Mouse (Mus musculus): ENCODE data around the gene Prss36.

Prss36 gene

DNA sequence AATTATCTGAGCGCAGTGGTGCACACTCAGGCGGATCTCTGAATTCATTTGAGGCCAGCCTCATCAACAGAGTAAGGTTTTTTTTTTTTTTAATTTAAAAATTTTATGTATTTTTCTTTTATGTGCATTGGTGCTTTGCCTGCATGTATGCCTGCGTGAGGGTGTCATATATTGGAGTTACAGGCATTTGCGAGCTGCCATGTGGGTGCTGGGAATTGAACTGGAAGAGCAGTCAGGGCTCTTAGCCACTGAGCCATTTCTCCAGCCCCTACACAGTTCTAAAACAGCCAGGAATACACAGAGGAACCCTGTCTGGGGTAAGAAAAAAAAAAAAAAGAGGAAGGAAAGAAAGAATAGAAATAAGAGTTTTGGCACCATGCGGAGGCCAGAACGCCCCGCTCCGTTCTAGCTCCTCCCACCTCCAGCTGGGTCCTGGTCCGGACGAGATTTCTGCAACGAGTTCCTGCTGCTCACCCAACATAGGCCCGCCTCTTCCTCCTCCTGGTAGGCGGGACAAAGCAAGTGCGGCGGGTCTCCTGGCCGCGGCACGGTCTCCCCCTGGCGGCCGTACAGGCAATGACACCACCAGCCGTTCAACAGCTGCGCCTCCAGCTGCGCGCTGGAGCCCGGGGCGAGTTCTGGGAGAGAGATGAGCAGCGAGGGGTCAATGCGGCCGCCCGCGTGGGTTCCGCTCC lies 11.3 kb downstream of the Prss36 start:
- peak; percentile 96 to 98 for DNase-seq (ENCODE audit: inconsistent age in 2 of 2, low spot score in 1 of 2)

GRCm38 (mm10) chr7:127934075-127934474 lies 12.4 kb downstream of the Prss36 start:
- DNase-seq (ENCODE audit: inconsistent age in 2 of 2, low spot score in 1 of 2), result no peak

- DNase-seq (ENCODE audit: inconsistent age in 2 of 2, low spot score in 1 of 2), result no peak
Observed at GRCm38 (mm10) chr7:127932273-127933031, 14.1 kb downstream of the Prss36 start.

DNA sequence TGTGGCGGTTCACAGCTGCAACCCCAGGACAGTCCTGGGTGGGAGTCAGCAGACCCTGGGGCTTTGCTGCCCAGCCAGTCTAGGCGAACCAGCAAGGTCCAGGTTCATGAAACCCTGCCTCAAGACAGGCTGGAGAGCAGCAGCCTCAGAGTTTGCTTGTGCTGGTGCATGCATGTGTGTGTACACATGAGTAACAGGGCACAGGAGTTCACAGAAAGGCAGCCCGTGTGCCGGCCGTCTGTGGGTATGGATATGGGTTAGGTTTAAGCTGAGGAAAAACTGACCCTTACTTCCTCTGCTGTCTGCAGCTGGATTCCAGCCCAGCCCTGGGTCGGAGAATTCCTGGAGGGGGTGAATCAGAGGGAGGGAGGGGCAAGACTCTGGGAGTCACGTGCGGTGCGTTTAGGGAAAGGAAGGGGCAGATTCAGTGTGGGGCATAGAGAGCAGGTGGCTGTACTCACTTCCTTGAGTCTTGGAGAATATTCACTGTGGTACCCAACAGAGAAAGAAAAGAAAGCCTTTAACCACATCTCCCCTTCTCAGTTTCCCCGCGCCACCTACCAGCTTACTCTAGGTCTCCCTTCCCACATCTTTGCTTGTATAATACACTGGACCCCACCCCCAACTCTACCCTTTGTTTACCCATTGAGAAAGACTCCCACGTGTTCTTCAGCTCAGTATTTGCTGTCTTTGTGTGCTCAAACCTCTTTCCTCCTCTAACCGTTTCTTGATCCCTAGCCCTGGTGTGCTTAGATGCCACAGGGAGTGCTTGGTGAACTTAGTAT lies 15.0 kb downstream of the Prss36 start:
- peak; percentile 57 to 79 for DNase-seq (ENCODE audit: inconsistent age in 2 of 2, low spot score in 1 of 2)

- DNase-seq (ENCODE audit: inconsistent age in 2 of 2, low spot score in 1 of 2), result no peak
Observed at GRCm38 (mm10) chr7:127930636-127931035, 15.9 kb downstream of the Prss36 start.

DNA sequence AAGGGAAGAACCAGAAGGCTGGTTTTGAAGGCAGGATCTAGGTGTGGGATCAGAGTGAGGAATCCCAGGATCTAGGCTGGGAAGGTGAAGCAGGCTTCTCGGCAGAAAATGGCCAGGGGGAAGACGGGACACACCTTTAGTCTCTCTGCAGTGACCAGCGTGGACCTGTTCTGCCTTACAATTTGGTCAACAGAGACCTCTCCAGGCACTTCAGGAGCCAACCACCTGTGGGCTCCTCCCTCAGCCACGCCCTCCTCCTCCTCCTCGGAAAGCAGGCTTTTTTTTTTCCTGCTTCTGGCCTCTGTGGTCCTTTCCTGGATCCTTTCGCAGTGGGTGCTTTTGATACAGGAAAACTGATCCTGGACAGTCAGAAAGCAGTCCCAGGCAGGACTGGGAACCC lies 16.6 kb downstream of the Prss36 start, which contains the start of gene Prss8:
Gene Prss8 (minus strand): TSS at position 182 of the 400 bp plus-strand sequence.
- no peak for DNase-seq (ENCODE audit: inconsistent age in 2 of 2, low spot score in 1 of 2)

DNA sequence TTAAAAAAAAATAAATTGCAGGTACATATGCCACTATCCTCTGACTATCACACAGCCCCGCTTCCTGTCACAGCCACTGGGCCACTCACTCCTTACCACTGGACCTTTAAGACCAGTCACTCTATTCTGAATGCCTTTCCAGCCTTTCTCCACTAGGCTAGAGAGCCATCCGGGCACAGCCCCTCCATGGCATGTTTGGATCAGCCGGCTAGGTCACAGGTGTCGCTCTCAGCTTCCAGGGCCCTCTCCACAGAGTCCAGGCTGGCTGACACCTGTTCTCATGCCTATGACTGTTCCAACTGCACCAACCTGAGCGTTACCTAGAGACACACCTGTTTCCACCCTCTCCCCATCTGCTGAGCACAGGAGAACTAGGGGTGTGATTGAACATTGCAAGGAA lies 17.9 kb downstream of the Prss36 start:
- no peak for DNase-seq (ENCODE audit: inconsistent age in 2 of 2, low spot score in 1 of 2)

- DNase-seq (ENCODE audit: inconsistent age in 2 of 2, low spot score in 1 of 2), result no peak
Observed at GRCm38 (mm10) chr7:127927726-127928125, 18.8 kb downstream of the Prss36 start.

DNA sequence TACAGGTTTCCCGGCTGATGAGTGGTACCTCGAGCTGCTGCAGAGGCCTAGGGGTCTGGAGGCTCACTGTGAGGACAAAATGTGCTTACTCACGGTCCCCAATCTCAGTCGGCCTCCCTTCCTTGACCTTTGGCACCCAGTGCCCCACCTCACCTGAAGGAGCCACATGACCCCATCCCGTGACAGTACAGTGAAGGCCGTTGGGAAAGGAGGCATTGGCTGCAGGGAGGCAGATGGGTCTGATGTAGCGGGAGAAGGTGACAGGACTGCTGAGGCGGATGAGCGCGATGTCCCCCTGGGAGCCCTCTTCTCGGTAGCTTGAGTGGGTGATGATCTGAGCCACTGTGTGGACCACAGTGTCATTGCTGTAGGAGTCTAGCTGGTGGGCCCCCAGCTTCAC lies 19.7 kb downstream of the Prss36 start:
- DNase-seq (ENCODE audit: inconsistent age in 2 of 2, low spot score in 1 of 2), result no peak

DNA sequence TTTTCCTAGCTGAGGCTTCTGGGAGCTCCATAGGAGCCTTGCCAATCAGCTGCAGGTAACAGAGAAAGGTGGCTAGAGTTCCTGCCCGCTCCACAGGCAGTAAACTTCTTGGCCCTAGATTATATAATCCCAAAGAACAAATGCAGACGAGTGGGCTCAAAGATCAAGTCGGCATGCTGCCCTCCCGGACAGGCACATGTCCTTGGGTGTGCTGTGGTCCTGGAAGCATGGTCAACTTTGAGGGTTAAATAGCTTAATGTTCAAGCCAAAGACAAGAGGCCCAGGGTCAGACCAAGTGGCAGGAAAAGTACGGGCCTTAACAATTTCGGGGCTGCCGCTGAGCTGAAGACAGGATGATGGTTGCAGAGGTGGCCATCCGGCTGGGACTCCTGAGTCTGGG lies 20.5 kb downstream of the Prss36 start:
- DNase-seq (ENCODE audit: inconsistent age in 2 of 2, low spot score in 1 of 2), result no peak

GRCm38 (mm10) chr7:127925252-127925651 lies 21.3 kb downstream of the Prss36 start:
- DNase-seq (ENCODE audit: inconsistent age in 2 of 2, low spot score in 1 of 2), result no peak

GRCm38 (mm10) chr7:127923714-127924113 lies 22.8 kb downstream of the Prss36 start:
- DNase-seq (ENCODE audit: inconsistent age in 2 of 2, low spot score in 1 of 2), result no peak

DNA sequence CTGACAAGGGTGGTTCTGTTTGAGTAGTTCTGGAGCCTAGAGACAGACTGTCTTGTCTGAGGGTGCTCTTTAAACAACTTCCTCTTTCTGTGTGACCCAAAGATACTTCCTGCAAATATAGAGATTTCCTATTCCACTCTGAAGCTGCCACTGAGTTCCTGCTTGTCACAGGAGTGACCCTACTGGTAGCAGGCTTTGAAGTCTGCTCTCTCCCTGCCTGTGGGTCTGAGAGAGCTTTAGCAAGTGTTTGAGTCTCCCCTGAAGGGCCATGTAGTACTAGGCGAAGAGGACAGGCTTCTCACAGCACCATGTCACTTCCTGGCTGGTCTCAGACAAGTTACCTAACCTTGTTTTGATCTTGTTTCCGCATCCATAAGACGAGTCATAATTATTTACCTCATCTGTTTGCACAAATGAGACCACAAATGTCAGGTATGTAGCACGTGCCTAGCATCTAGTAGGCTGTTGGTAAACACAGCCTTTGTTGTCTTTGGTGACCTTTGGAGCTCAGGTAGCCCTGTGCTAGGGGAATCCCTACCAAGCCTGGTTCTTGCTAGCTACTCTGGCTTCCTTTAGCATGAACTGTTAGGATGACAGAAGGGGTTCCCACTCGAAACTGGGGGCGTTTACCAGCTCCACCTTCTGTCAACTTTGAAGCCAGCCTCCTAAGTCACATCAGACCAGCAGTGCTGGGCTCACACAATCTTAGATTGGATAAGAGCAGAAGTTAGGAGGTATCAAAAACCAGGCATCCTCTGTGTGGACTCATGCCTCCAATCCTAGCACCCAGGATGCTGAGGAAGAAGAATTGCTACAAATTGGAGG lies 23.9 kb downstream of the Prss36 start:
- no peak for DNase-seq (ENCODE audit: inconsistent age in 2 of 2, low spot score in 1 of 2)

DNA sequence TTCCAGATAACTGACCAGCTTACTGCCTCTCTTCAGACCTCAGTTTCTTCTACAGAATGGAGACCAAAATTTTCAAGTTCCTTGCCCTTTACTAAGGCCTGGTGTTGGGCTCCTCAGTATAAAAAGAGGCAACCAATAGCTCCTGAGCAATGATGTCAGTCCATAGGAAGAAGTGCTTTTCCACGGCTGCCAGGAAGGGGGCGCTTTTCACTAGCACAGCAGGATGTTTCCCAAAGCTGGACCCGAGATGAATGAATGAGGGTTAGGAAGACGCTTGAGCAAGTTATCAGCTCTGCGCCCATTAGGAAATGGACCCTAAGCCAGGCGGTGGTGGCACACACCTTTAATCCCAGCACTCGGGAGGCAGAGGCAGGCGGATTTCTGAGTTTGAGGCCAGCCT lies 25.0 kb downstream of the Prss36 start:
- no peak for DNase-seq (ENCODE audit: inconsistent age in 2 of 2, low spot score in 1 of 2)

GRCm38 (mm10) chr7:127919290-127919689 lies 27.2 kb downstream of the Prss36 start:
- DNase-seq (ENCODE audit: inconsistent age in 2 of 2, low spot score in 1 of 2), result no peak

- peak in 1 of 2 experiments; percentile 80 for DNase-seq (ENCODE audit: inconsistent age in 2 of 2, low spot score in 1 of 2)
Observed at GRCm38 (mm10) chr7:127918203-127918602, 28.3 kb downstream of the Prss36 start.

GRCm38 (mm10) chr7:127915293-127915692 lies 31.2 kb downstream of the Prss36 start:
- no peak for DNase-seq (ENCODE audit: inconsistent age in 2 of 2, low spot score in 1 of 2)

DNA sequence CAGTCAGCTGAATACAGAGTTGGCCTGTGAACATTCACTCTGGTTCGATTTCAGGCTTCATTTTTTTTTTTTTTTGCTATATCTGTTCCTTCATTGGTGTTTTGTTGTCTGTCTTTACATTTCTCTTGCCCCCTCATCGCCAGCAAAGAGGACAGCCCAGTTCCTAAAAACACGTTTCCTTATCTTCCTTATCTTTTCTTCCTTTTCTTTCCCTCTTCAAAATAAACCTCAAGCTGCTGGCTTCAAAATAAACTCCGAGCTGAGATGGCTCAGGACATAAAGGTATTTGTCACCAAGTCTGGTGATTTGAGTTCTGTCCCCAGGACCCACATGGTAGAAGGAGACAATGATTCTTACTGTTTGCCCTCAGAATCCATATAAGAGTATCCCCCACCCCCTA lies 33.6 kb downstream of the Prss36 start:
- no peak for DNase-seq (ENCODE audit: inconsistent age in 2 of 2, low spot score in 1 of 2)

DNA sequence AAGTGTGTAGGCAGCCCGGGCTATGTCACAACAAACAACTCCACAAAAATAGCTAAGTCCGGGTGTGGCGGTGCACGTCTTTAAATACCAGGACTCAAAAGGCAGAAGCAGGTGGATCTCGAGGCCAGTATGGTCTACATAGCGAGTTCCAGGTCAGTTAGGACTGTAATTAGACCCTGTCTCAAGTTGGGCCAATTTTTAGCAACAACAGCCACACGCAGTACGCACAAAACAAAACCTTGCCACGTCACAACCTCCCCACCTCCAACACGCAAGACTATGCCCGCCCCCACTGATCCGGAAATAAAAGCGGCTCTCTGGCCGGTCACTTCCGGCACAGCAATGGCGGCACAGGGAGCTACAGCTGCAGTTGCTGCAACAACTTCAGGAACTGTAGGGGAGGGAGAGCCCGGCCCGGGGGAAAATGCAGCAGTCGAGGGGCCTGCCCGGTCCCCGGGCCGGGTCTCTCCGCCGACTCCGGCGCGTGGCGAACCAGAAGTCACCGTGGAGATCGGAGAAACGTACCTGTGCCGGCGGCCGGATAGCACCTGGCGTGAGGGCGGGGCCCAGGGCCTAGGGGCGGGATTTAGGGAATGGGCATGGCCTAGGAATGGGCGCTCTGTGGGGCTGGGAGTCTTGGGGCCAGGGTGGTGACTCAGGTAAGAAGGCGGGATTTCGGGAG lies 34.2 kb downstream of the Prss36 start, which contains the start of gene Kat8:
Gene Kat8 (plus strand): TSS at position 327 of the 682 bp plus-strand sequence.
- DNase-seq (ENCODE audit: inconsistent age in 2 of 2, low spot score in 1 of 2), result peak; percentile 89 to 98

- peak in 1 of 2 experiments; percentile 57 for DNase-seq (ENCODE audit: inconsistent age in 2 of 2, low spot score in 1 of 2)
Observed at GRCm38 (mm10) chr7:127908656-127909055, 37.9 kb downstream of the Prss36 start.
